Mouse (Mus musculus) spleen, adult 2 months (tissue): ENCODE results near the gene Mat2a.
"Not testable (repeated sequence)": the region's sequence is repeated elsewhere in the genome, so short reads cannot be mapped to it uniquely, and the experiment has no call there.

ENCODE experiments used
- CTCF ChIP-seq: fragments of 200-500 bp; IDR thresholded peaks from 2 replicates; pipeline ENCODE4 v1.5.1; 2011; ENCODE audit warnings: mild to moderate bottlenecking, inconsistent platforms; ENCODE audit not compliant: insufficient read depth, insufficient read length, insufficient replicate concordance; ENCODE audit errors: extremely low read depth
- POLR2A ChIP-seq: fragments of 200-500 bp; IDR thresholded peaks from 2 replicates; pipeline ENCODE4 v1.6.1; 2011; ENCODE audit warnings: low read depth, low read length, inconsistent platforms

GRCm38 (mm10) chr6:72451778-72452177 lies 12.4 kb upstream of the Mat2a start:
- not testable (repeated sequence) for TF ChIP-seq POLR2A, CTCF
